Mouse (Mus musculus): ENCODE results near the gene Pbld1.

The Pbld1 gene

GRCm38 (mm10) chr10:63099521-63099920 lies 39.6 kb downstream of the Pbld1 start, which contains the start of gene Atoh7:
TSS of gene Atoh7 (plus strand) at chr10:63099651.
- peak; percentile 95 to 96 for DNase-seq

GRCm38 (mm10) chr10:63099941-63100562 lies 40.1 kb downstream of the Pbld1 start:
- peak; percentile 95 for DNase-seq

GRCm38 (mm10) chr10:63100657-63101056 lies 40.7 kb downstream of the Pbld1 start:
- peak in 1 of 2 experiments; percentile 43 for DNase-seq

- peak in 1 of 2 experiments; percentile 52 for DNase-seq
Measured at GRCm38 (mm10) chr10:63113027-63113604, 53.2 kb downstream of the Pbld1 start.

GRCm38 (mm10) chr10:63113716-63114360 lies 53.9 kb downstream of the Pbld1 start:
- no peak for DNase-seq

- DNase-seq = no peak
Measured at GRCm38 (mm10) chr10:63115881-63116280, 55.9 kb downstream of the Pbld1 start.

- no peak for DNase-seq
Measured at GRCm38 (mm10) chr10:63116376-63116775, 56.4 kb downstream of the Pbld1 start.

- DNase-seq = no peak
Measured at GRCm38 (mm10) chr10:63117583-63117982, 57.6 kb downstream of the Pbld1 start.

- no peak for DNase-seq
Measured at GRCm38 (mm10) chr10:63119916-63120315, 60.0 kb downstream of the Pbld1 start.

GRCm38 (mm10) chr10:63121961-63122360 lies 62.0 kb downstream of the Pbld1 start:
- DNase-seq = no peak

- DNase-seq = peak; percentile 37 to 65
Measured at GRCm38 (mm10) chr10:63122516-63122915, 62.6 kb downstream of the Pbld1 start.

- no peak for DNase-seq
Measured at GRCm38 (mm10) chr10:63123141-63123540, 63.2 kb downstream of the Pbld1 start.

GRCm38 (mm10) chr10:63124016-63124415 lies 64.1 kb downstream of the Pbld1 start:
- no peak for DNase-seq

- DNase-seq = no peak
Measured at GRCm38 (mm10) chr10:63125343-63125742, 65.4 kb downstream of the Pbld1 start.

GRCm38 (mm10) chr10:63126116-63126515 lies 66.2 kb downstream of the Pbld1 start:
- DNase-seq = no peak

GRCm38 (mm10) chr10:63127156-63127555 lies 67.2 kb downstream of the Pbld1 start:
- no peak for DNase-seq
